Mouse (Mus musculus) neutrophil, adult 59 days (primary cell): ENCODE measurements around the gene Calcoco1. TPM values are rescaled to one million over a fixed set of nuclear protein-coding genes. Genes with fewer than 3 reads are reported as not detected.

Experiments
- total RNA-seq, 2 experiments: library from RNA; stranded (reverse); gene quantifications; 1 replicate in 1 of 2; 2 replicates in 1 of 2; pipeline ENCODE4 v1.2.4; 2023

The Calcoco1 gene
- 10 to 100 TPM; 18.9 to 19.4 TPM for total RNA-seq

DNA sequence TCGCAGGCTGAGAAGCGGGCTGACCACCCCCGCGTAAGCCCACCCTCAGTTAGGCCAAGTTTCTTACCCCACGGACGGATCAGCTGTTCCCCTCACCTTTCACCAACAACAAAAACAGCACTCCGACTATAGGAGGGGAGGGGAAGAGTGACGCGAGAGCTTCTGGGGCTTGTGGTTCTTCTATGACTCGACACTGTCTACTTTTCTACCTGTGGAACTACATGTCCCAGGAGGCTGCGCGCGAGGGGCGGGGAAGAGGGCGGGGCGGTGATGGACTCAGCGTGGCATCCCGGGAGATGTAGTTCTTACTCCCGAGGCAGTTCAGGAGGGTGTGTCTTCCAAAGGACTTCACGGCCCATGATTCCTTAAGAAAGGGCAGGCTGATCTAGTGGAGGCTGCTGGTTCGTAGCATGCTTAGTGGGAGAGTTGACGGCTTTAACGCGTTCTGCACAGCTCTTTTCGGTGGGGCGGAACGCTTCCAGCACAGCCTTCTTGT, at the start of gene Calcoco1:
Calcoco1 (minus strand) TSS at position 199 of the 496 bp plus-strand sequence.

GRCm38 (mm10) chr15:102672215-102673071, 49.5 kb downstream of the Calcoco1 start, which contains the start of gene Atp5g2:
Gene Atp5g2, minus strand, starts transcription at chr15:102672352.

Other genes with a start within 250 kb of the Calcoco1 start
- 1 to 10 TPM; 5.0 to 5.4 TPM for gene Gm10337, start 218.5 kb downstream of the Calcoco1 start, total RNA-seq
- gene Map3k12, start 205.1 kb downstream of the Calcoco1 start, total RNA-seq = under 1 TPM; 0.24 to 0.57 TPM
- 10 to 100 TPM; 16.7 to 17.9 TPM for gene Tarbp2, start 204.0 kb downstream of the Calcoco1 start, total RNA-seq
- 1 to 10 TPM; 3.2 to 5.0 TPM for gene Npff, start 197.2 kb downstream of the Calcoco1 start, total RNA-seq
- gene Gm28047, start 97.1 kb downstream of the Calcoco1 start, total RNA-seq = 1 to 10 TPM; 3.2 to 3.3 TPM
- 10 to 100 TPM; 68.0 to 77.2 TPM for gene Atf7, start 96.7 kb downstream of the Calcoco1 start, total RNA-seq
- gene Atp5g2, start 49.8 kb downstream of the Calcoco1 start, total RNA-seq = 1 to 10 TPM; 1.3 to 1.9 TPM
- not detected for gene Hoxc13, start 198.9 kb upstream of the Calcoco1 start, total RNA-seq
- gene Hoxc12, start 214.6 kb upstream of the Calcoco1 start, total RNA-seq = not detected
- gene Hoxc11, start 232.2 kb upstream of the Calcoco1 start, total RNA-seq = not detected
- gene Hoxc10, start 244.6 kb upstream of the Calcoco1 start, total RNA-seq = not detected
- not detected for gene Hoxc5, start 245.3 kb upstream of the Calcoco1 start, total RNA-seq